Mouse (Mus musculus) hindbrain, postnatal 0 days (tissue): ENCODE measurements at regions not wholly inside any gene's neighbourhood (a gene's known extent, or its start where the extent isn't known, plus 50 kb on each side); places are given as distances from the start of the nearest gene placed in this dataset.
"Not testable (repeated sequence)": the region's sequence is repeated elsewhere in the genome, so short reads cannot be mapped to it uniquely, and the experiment has no call there.

Experiments used
- ATAC-seq: fragments of 200-750 bp; cut with Nextera tagmentation; 2 replicates; pipeline ENCODE4 v1.8.0; 2017; ENCODE audit warnings: mild to moderate bottlenecking, moderate TSS enrichment, moderate library complexity
- DNase-seq: peaks from one replicate; pipeline ENCODE4 v3.0.0-alpha.2; 2015; ENCODE audit warnings: low spot score
- H3K27ac ChIP-seq: fragments of 300-500 bp; sonication (generic); 2 replicates; pipeline ENCODE4 v1.5.1; 2014; ENCODE audit warnings: mild to moderate bottlenecking
- H3K27me3 ChIP-seq: fragments of 300-500 bp; sonication (generic); 2 replicates; pipeline ENCODE4 v1.6.1; 2014; ENCODE audit warnings: low read length, mixed read lengths; ENCODE audit not compliant: insufficient read depth
- H3K36me3 ChIP-seq: fragments of 300-500 bp; sonication (generic); 2 replicates; pipeline ENCODE4 v1.6.1; 2014; ENCODE audit warnings: low read length, mixed read lengths; ENCODE audit not compliant: insufficient read depth
- H3K4me1 ChIP-seq: fragments of 300-500 bp; sonication (generic); 2 replicates; pipeline ENCODE4 v1.6.1; 2014; ENCODE audit warnings: antibody characterized with exemption, low read length, mixed read lengths; ENCODE audit not compliant: insufficient read depth
- H3K4me2 ChIP-seq: fragments of 300-500 bp; sonication (generic); 2 replicates; pipeline ENCODE4 v1.6.1; 2014; ENCODE audit warnings: low read depth, mild to moderate bottlenecking, low read length, moderate library complexity, mixed read lengths
- H3K4me3 ChIP-seq: fragments of 300-500 bp; sonication (generic); 2 replicates; pipeline ENCODE4 v1.5.1; 2014; ENCODE audit warnings: low read length
- H3K9ac ChIP-seq: fragments of 300-500 bp; sonication (generic); replicated peaks from 2 replicates; pipeline ENCODE4 v1.6.1; 2014; ENCODE audit warnings: mild to moderate bottlenecking, low read length, moderate library complexity, mixed read lengths
- H3K9me3 ChIP-seq: fragments of 300-500 bp; sonication (generic); 2 replicates; pipeline ENCODE4 v1.6.1; 2016; ENCODE audit warnings: low read length, mixed read lengths
- CTCF ChIP-seq: IDR thresholded peaks from 2 replicates; pipeline ENCODE4 v1.5.1; 2016; ENCODE audit warnings: antibody characterized with exemption, control low read depth, low read depth
- WGBS: fragments of 180-500 bp; shearing (Covaris S2); extraction: QIAGEN DNeasy Blood & Tissue Kit; methylation state at CpG from one replicate; pipeline ENCODE4 v1.1.7; 2014; 5-methylcytosine and 5-hydroxymethylcytosine counted together

DNA sequence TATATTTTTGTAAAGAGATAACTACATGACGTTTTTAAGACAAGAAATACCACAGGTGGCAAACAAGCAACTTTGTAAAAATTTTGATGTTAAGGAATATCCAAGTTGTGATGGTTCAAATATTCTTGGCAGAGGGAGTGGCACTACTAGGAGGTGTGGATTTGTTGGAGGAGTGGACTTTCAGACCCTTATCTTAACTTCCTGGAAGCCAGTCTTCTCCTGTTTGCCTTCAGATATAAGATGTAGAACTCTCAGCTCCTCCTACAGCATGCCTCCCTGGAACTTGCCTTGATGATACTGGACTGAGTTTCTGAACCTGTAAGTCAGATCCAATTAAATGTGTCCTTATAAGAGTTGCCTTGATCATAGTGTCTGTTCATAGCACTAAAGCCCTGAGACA lies 175.5 kb downstream of the Serpinb8 start:
- DNase-seq: no peak

DNA sequence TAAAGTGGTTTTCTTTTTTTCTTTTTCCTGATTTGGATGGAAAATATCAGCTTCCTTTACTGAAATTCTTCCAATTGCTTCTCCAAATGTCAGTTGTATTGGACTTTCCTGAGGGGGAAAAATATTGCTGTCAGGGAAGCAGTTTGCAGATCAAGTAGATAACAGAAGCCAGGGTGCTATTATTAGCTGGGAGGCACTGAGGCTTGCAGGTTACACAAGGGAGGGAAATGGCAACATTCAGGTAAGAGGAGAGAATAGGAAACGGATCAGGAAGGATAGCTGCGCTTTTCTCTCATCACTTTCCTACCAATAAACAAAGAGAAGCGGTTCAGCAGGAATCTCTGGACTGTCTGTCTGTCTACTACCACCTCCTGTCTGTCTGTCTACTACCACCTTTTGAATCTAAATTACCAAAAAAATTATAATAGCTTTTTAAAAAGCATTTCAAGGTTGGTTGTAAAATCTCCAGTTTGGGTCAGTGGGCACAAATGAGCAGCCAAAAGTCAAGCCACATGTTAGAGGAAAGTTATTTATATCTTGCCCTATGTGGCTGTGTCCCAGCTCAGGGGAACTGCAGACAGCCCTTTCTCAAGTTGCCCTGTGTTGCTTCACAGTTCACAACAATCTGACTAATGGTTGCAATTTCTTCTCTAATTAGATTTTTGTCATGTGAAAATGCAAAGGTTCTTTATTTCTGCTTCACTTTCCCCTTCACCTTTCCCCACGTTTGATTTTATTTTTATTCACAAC lies 177.6 kb downstream of the Serpinb8 start:
- 65% methylated on average over 4 of the region's 4 CpGs for WGBS
- Histone ChIP-seq H3K36me3 (no peaks in the 10 kb centered on the region), H3K27ac (no peak overlapping the region), H3K27me3 (no peaks in the 10 kb centered on the region), H3K4me1 (no peaks in the 10 kb centered on the region), H3K4me2 (no peak overlapping the region), H3K4me3 (no peak overlapping the region), H3K9ac (no peak overlapping the region), H3K9me3 (no peaks in the 10 kb centered on the region)
- no peak for DNase-seq
- no peak for TF ChIP-seq CTCF
- ATAC-seq: no peak

More for the DNA sequence above, 175.5 kb downstream of the Serpinb8 start:
- no peak overlapping the region for H3K27ac ChIP-seq
- H3K27me3 ChIP-seq: no peaks in the 10 kb centered on the region
- no peaks in the 10 kb centered on the region for H3K36me3 ChIP-seq
- 88% methylated on average over 1 of the region's 1 CpGs for WGBS
- no peak for TF ChIP-seq CTCF
- H3K9ac ChIP-seq: no peak overlapping the region
- no peak for ATAC-seq
- H3K4me2 ChIP-seq: no peak overlapping the region
- no peaks in the 10 kb centered on the region for H3K9me3 ChIP-seq
- no peak overlapping the region for H3K4me3 ChIP-seq
- no peaks in the 10 kb centered on the region for H3K4me1 ChIP-seq

DNA sequence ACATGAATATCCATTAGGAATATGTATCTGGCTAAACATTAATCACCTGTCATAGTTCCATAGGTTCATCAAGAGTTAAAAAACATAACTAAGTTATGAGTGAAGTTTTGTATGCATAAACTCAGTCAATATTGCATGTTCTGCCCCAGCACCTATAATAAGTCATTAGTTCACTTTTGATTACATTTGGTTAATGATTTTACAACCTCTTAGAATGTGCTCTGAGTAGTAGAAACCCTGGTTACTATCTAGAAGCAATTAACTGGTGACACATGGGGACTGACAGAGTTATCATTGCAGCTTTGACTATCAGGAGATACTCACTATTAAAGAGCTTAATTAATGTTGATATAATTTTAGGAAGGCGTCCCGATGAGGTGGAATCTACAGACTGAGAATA lies 183.2 kb downstream of the Serpinb8 start:
- H3K4me3 ChIP-seq: no peak overlapping the region
- ATAC-seq: no peak
- TF ChIP-seq CTCF: no peak

GRCm38 (mm10) chr1:107783079-107783478 lies 193.3 kb downstream of the Serpinb8 start:
- no peaks in the 10 kb centered on the region for H3K36me3 ChIP-seq
- H3K27ac ChIP-seq: no peak overlapping the region
- no peak overlapping the region for H3K9ac ChIP-seq
- no peak for ATAC-seq
- H3K4me3 ChIP-seq: no peak overlapping the region
- no peak for DNase-seq
- no peaks in the 10 kb centered on the region for H3K27me3 ChIP-seq
- no peaks in the 10 kb centered on the region for H3K4me1 ChIP-seq
- no peak overlapping the region for H3K4me2 ChIP-seq
- WGBS: 70% methylated on average over 5 of the region's 5 CpGs
- no peaks in the 10 kb centered on the region for H3K9me3 ChIP-seq
- TF ChIP-seq CTCF: no peak

More for the DNA sequence above, 183.2 kb downstream of the Serpinb8 start:
- Histone ChIP-seq H3K36me3 (no peaks in the 10 kb centered on the region), H3K27ac (no peak overlapping the region), H3K4me1 (no peaks in the 10 kb centered on the region), H3K4me2 (no peak overlapping the region), H3K27me3 (no peaks in the 10 kb centered on the region), H3K9ac (no peak overlapping the region), H3K9me3 (no peaks in the 10 kb centered on the region)
- DNase-seq: no peak
- 84% methylated on average over 2 of the region's 2 CpGs for WGBS

DNA sequence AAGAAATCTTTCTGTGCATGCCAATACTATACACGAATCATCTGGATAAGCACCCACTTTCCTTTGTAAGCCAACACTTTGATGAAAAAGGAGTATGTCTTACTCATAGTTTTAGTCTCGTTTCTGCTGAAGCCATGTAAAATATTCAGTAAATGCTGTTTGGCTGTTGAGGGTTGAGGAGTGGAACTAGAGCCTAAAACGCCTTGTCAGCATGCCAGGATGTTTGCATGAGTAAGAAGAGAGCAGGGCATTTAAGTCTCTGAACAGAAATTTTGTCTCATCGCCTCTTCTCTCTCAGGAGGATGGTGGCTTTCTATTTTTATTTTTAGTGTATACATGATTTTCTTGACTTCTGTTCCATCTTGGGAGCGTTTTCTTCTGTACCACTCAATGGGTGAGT lies 216.0 kb downstream of the Serpinb8 start:
- DNase-seq (no peak), ATAC-seq (no peak)
- WGBS: 78% methylated on average over 5 of the region's 5 CpGs
- H3K9ac ChIP-seq: no peak overlapping the region
- no peaks in the 10 kb centered on the region for H3K9me3 ChIP-seq
- H3K27me3 ChIP-seq: no peaks in the 10 kb centered on the region
- no peak overlapping the region for H3K4me3 ChIP-seq
- no peak overlapping the region for H3K27ac ChIP-seq
- H3K36me3 ChIP-seq: no peaks in the 10 kb centered on the region
- no peak for TF ChIP-seq CTCF
- no peaks in the 10 kb centered on the region for H3K4me1 ChIP-seq
- H3K4me2 ChIP-seq: no peak overlapping the region

DNA sequence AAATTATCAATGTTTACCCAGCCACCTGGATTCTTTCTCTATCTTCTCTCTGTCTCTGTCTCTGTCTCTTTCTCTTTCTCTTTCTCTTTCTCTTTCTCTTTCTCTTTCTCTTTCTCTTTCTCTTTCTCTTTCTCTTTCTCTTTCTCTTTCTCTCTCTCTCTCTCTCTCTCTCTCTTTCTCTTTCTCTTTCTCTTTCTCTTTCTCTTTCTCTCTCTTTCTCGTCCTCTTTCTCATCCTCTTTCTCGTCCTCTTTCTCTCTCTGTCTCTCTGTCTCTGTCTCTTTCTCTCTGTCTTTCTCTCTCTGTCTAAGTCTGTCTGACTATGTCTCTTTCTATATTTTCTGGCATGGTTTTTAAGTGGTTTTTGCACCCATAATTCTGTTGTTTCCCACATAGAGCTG lies 217.6 kb downstream of the Serpinb8 start:
- H3K9ac ChIP-seq, ATAC-seq, H3K4me3 ChIP-seq, H3K27me3 ChIP-seq, H3K4me1 ChIP-seq, H3K4me2 ChIP-seq, H3K9me3 ChIP-seq, H3K36me3 ChIP-seq, H3K27ac ChIP-seq, DNase-seq: not testable (repeated sequence)
- 91% methylated on average over 2 of the region's 2 CpGs for WGBS

DNA sequence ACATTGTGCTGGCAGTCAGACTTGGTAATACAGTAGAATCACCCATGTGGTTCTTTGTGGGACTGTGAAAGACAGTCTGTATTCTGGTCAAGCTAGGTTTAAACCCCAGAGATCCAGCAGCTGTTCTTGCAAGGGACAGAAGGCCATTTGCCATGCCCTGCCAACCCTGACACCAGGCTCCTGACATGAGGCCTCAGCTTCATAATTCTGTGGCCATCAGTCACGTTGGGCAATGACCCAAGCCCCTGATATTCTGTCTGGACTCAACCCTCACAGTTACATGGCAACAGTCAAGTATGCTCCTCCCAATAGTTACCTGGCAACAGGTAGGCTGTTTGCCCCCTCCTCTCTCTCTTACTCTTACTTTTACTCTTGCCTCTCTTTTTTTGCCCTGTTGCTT lies 221.3 kb downstream of the Serpinb8 start:
- Histone ChIP-seq H3K4me1 (no peaks in the 10 kb centered on the region), H3K9ac (no peak overlapping the region), H3K4me3 (no peak overlapping the region), H3K27me3 (no peaks in the 10 kb centered on the region), H3K4me2 (no peak overlapping the region), H3K27ac (no peak overlapping the region), H3K36me3 (no peaks in the 10 kb centered on the region), H3K9me3 (no peaks in the 10 kb centered on the region)
- WGBS: 73% methylated on average over 1 of the region's 1 CpGs
- DNase-seq (no peak), ATAC-seq (no peak)
- TF ChIP-seq CTCF: no peak
